Mouse (Mus musculus): Measurements from ENCODE around the gene Nrp2. TPM values are rescaled to one million over a fixed set of nuclear protein-coding genes. Genes with fewer than 3 reads are reported as not detected.
A peak's percentile ranks its signal among the peaks of the same experiment; 100 is the strongest.

Nrp2 gene
- 16.2 and 17.1 TPM in 2 replicates for polyA plus RNA-seq (2012; rRNA removed)

- WGBS, result 2% methylated on average over 76 of the region's 76 CpGs
- H3K27me3 ChIP-seq (replicated peaks; ENCODE audit: control insufficient read depth, insufficient read depth, low read length), result no peaks in the 10 kb centered on the region; the same call in none of the 2 replicates
- H3K4me3 ChIP-seq (ENCODE audit: insufficient read depth, low read depth, low read length), result peak within 1 kb of the TSS; percentile 84
- H3K27ac ChIP-seq (ENCODE audit: insufficient read depth, low read depth, low read length), result peak within 1 kb of the TSS; percentile 77
- peak; percentile 92 for DNase-seq
- no peak for TF ChIP-seq POLR2A (IDR thresholded peaks at IDR 0.05; ENCODE audit: low read depth, low read length)
- no peak for TF ChIP-seq CTCF (conservative IDR thresholded peaks at IDR 0.05; ENCODE audit: insufficient read depth, insufficient read length, low read depth, low read length)
- no peaks in the 10 kb centered on the region for H3K36me3 ChIP-seq (ENCODE audit: control insufficient read depth, insufficient read depth, low read length)
- 0 out of 2 replicates have a peak, but pooled peaks cover 3% of the 10 kb centered on the region for H3K4me1 ChIP-seq (ENCODE audit: control insufficient read depth, insufficient read depth, low read length)
Measured at GRCm38 (mm10) chr1:62703158-62704116, at the start of gene Nrp2. TSS of gene Nrp2 (plus strand) at chr1:62703285.

- WGBS, result 83% methylated on average over 6 of the region's 6 CpGs
- no peak overlapping the region for H3K4me3 ChIP-seq (ENCODE audit: insufficient read depth, low read depth, low read length)
- no peak overlapping the region for H3K27ac ChIP-seq (ENCODE audit: insufficient read depth, low read depth, low read length)
- DNase-seq, result no peak
- H3K4me1 ChIP-seq (ENCODE audit: control insufficient read depth, insufficient read depth, low read length), result no peaks in the 10 kb centered on the region
- H3K36me3 ChIP-seq (ENCODE audit: control insufficient read depth, insufficient read depth, low read length), result no peaks in the 10 kb centered on the region
- TF ChIP-seq CTCF (conservative IDR thresholded peaks at IDR 0.05; ENCODE audit: insufficient read depth, insufficient read length, low read depth, low read length), result no peak
- no peak for TF ChIP-seq POLR2A (IDR thresholded peaks at IDR 0.05; ENCODE audit: low read depth, low read length)
- no peaks in the 10 kb centered on the region; the same call in 1 of the 2 replicates for H3K27me3 ChIP-seq (replicated peaks; ENCODE audit: control insufficient read depth, insufficient read depth, low read length)
Measured at GRCm38 (mm10) chr1:62654436-62654835, 48.6 kb upstream of the Nrp2 start.

GRCm38 (mm10) chr1:62664960-62665645 is 38.0 kb upstream of the Nrp2 start:
- Histone ChIP-seq H3K36me3 (ENCODE audit: control insufficient read depth, insufficient read depth, low read length) (no peaks in the 10 kb centered on the region), H3K27me3 (replicated peaks; ENCODE audit: control insufficient read depth, insufficient read depth, low read length) (no peaks in the 10 kb centered on the region), H3K4me1 (ENCODE audit: control insufficient read depth, insufficient read depth, low read length) (no peaks in the 10 kb centered on the region), H3K27ac (ENCODE audit: insufficient read depth, low read depth, low read length) (no peak overlapping the region), H3K4me3 (ENCODE audit: insufficient read depth, low read depth, low read length) (no peak overlapping the region)
- WGBS, result 50% methylated on average over 8 of the region's 8 CpGs
- DNase-seq, result peak; percentile 71
- TF ChIP-seq CTCF (conservative IDR thresholded peaks at IDR 0.05; ENCODE audit: insufficient read depth, insufficient read length, low read depth, low read length) (no peak), POLR2A (IDR thresholded peaks at IDR 0.05; ENCODE audit: low read depth, low read length) (no peak)

GRCm38 (mm10) chr1:62665771-62666730 is 37.0 kb upstream of the Nrp2 start:
- no peaks in the 10 kb centered on the region for H3K27me3 ChIP-seq (replicated peaks; ENCODE audit: control insufficient read depth, insufficient read depth, low read length)
- H3K4me3 ChIP-seq (ENCODE audit: insufficient read depth, low read depth, low read length), result no peak overlapping the region
- no peak for TF ChIP-seq POLR2A (IDR thresholded peaks at IDR 0.05; ENCODE audit: low read depth, low read length)
- TF ChIP-seq CTCF (conservative IDR thresholded peaks at IDR 0.05; ENCODE audit: insufficient read depth, insufficient read length, low read depth, low read length), result no peak
- WGBS, result 74% methylated on average over 5 of the region's 5 CpGs
- DNase-seq, result no peak
- H3K4me1 ChIP-seq (ENCODE audit: control insufficient read depth, insufficient read depth, low read length), result no peaks in the 10 kb centered on the region
- no peaks in the 10 kb centered on the region for H3K36me3 ChIP-seq (ENCODE audit: control insufficient read depth, insufficient read depth, low read length)
- H3K27ac ChIP-seq (ENCODE audit: insufficient read depth, low read depth, low read length), result no peak overlapping the region

GRCm38 (mm10) chr1:62666780-62667179 is 36.3 kb upstream of the Nrp2 start:
- no peak for DNase-seq
- Histone ChIP-seq H3K27me3 (replicated peaks; ENCODE audit: control insufficient read depth, insufficient read depth, low read length) (no peaks in the 10 kb centered on the region), H3K4me3 (ENCODE audit: insufficient read depth, low read depth, low read length) (no peak overlapping the region), H3K4me1 (ENCODE audit: control insufficient read depth, insufficient read depth, low read length) (no peaks in the 10 kb centered on the region), H3K27ac (ENCODE audit: insufficient read depth, low read depth, low read length) (no peak overlapping the region), H3K36me3 (ENCODE audit: control insufficient read depth, insufficient read depth, low read length) (no peaks in the 10 kb centered on the region)
- TF ChIP-seq CTCF (conservative IDR thresholded peaks at IDR 0.05; ENCODE audit: insufficient read depth, insufficient read length, low read depth, low read length) (no peak), POLR2A (IDR thresholded peaks at IDR 0.05; ENCODE audit: low read depth, low read length) (no peak)
- 83% methylated on average over 5 of the region's 5 CpGs for WGBS

- WGBS, result 74% methylated on average over 4 of the region's 4 CpGs
Measured at GRCm38 (mm10) chr1:62678611-62679344, 24.3 kb upstream of the Nrp2 start.

More at GRCm38 (mm10) chr1:62678611-62679344, 24.3 kb upstream of the Nrp2 start:
- H3K27me3 ChIP-seq (replicated peaks; ENCODE audit: control insufficient read depth, insufficient read depth, low read length), result no peaks in the 10 kb centered on the region
- no peak overlapping the region for H3K4me3 ChIP-seq (ENCODE audit: insufficient read depth, low read depth, low read length)
- TF ChIP-seq POLR2A (IDR thresholded peaks at IDR 0.05; ENCODE audit: low read depth, low read length), result no peak
- no peak for TF ChIP-seq CTCF (conservative IDR thresholded peaks at IDR 0.05; ENCODE audit: insufficient read depth, insufficient read length, low read depth, low read length)
- H3K36me3 ChIP-seq (ENCODE audit: control insufficient read depth, insufficient read depth, low read length), result no peaks in the 10 kb centered on the region
- no peak overlapping the region for H3K27ac ChIP-seq (ENCODE audit: insufficient read depth, low read depth, low read length)
- no peak for DNase-seq
- H3K4me1 ChIP-seq (ENCODE audit: control insufficient read depth, insufficient read depth, low read length), result no peaks in the 10 kb centered on the region

Data from kidney, adult 2 months (tissue).